Mouse (Mus musculus) adrenal gland, postnatal 14 days (tissue): ENCODE results near the gene Ltbp1. TPM values are rescaled to one million over a fixed set of nuclear protein-coding genes. Genes with fewer than 3 reads are reported as not detected.

Source experiments
- DNase-seq: peaks from one replicate; pipeline ENCODE4 v3.0.0; 2021; ENCODE audit warnings: mixed read lengths
- total RNA-seq: library from RNA; stranded (reverse); gene quantifications from 2 replicates; pipeline ENCODE4 v1.2.3, GENCODE M21; 2021

The Ltbp1 gene
- total RNA-seq, 1 experiment from 2014 or later: 12.7 TPM

DNA sequence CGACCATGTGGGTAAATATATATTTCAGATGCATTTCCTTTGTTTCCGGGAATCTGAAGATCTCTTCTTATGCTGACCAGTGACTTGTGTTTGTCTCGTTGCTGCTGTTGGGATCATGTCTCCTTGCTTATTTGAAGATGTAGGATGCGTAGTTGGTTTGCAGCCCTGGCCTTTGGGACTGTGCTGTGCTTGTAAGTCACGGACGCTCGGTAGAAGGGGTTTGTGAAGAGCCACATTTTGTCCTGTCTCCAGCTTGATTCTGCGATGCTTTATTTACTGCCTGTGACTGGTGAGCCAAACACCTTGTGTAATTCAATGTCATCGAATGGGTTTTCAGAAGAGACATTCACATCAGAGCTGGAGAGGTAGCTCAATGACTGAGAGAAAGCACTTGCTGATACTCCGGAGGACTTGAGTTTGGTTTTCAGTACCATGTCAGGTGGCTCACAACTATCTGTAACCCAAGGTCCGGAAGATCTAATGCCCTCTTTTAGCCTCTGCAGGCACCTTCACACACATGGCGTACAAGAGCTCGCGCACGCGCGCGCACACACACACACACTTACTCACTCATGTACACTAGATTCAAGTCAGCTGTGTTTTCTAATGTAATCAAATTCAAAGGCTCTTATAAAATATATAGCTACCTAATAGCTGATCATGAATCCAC lies 362.3 kb downstream of the Ltbp1 start:
- DNase-seq: no peak

DNA sequence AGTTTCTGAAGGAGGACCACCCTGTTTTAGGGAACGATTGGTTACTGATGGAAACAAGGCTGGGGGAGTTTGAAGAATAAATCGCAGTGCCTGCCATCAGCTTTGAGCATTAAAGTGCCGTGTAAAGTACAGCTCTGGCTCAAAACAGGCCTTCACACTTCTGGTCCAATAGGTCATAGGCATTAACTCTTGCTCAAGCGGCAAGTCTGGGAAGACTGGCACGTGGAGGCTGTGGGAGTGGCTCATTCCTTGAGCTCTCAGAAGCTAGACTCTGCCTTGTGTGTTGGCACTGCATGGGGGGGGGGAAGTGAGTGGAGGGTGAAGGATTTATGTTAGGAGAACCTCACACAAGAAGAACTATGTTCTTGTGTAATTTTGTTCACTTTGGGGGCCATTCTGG lies 363.2 kb downstream of the Ltbp1 start:
- DNase-seq: no peak

DNA sequence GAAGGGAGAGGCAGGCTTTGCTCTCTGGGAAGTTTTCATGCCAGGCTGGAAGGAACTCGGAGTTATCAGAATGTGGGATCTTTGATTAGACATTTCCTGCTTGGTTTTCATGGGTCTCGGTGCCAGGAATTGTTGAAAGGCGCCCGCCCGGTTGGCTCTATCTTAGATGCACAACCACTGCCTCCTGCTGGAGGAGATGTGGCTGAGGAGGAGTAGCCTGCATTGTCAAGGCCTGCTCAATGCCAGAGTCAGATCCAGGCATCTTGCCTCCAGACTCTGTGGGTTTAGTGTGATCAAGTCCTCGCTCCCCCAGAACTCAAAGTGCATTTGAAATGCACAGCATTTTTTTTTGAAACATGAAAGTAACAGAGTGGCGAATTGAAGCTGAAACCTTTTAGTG lies 364.0 kb downstream of the Ltbp1 start:
- peak; percentile 58 for DNase-seq

DNA sequence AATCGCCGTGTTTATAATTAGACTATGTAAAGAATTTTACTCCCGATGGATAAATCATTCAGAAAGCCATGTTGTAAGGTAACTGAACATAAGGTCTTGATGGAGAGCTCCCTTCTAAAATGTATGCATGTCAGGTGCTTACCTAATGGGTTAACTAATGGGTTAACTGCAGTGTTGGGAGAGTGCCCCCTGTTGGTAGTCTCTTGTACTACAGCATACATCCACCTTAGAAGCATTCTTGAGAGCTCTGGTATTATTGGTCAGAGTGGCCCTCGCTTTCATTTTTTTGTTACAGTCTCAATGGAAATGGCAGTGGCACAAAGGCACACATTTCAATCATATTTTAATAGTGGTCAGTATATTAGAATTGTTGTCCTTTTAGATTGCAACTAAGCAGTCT lies 364.8 kb downstream of the Ltbp1 start:
- DNase-seq: no peak

DNA sequence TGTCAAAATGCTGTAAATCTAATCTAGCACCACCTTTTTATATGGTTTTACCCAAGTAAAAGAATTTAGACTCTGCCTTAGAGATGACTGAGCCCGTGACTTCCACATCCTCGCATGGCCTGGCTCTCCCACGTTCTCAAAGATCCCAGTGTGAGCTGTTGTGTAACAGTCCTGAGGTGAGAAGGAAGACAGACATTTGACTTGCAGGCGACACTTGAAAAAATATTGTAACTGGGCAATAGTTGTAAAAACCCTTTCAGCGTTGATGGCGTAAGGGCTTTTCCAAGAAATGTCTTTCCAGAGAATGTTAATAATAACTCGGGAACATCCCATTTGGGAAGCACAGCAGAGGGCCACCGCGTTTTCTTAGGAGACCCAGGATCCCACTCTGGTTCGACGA lies 366.3 kb downstream of the Ltbp1 start:
- no peak for DNase-seq

DNA sequence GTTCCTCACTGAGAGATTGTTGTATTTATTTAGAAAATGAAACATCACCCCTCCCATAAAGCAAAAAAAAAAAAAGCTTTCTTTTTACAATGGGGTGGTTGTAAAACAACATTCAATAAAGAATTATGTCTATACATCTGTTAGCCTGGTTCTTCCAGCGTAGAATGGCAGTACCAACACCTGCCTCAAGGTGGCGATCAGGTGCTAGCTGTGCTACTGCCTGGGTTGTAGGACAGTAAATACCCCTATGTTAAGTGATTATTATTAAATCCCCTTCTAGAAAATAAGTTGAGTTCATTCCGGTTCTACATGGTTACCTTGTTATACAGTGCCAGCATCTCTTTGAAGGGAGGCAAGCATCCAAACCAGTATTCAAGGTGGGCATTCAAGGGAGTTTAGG lies 367.0 kb downstream of the Ltbp1 start:
- DNase-seq: peak; percentile 70

DNA sequence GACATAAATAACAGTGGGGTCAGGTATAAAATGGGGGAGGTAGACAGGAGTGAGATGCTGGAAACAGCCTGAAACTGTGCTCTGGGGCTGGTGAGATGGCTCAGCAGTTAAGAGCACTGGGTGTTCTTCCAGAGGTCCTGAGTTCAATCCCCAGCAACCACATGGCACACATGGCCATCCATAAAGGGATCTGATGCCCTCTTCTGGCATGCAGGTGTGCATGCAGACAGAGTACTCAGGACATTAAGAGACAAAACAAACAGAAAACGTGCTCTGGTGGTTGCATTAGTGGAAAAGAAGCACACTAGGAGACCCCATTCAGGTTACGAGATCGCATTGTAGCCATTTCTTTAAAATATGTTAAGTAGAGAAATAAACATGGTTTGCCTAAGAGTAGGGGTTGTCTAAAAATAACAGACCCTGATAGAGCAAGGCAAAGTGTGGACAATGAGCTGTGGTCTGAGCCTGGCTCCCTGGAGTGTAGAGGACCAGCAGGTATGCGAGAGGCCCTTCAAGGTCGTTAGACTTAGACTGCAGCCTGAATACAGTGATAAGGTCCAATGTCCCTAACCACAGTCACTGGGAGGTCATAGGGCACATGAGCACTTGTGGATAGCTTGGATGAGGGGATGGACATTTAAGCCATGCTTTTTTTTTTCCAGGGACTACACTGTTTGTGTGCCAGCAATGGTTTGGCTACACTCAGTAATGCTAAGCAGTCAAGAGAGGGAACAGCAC lies 369.1 kb downstream of the Ltbp1 start:
- DNase-seq: no peak

DNA sequence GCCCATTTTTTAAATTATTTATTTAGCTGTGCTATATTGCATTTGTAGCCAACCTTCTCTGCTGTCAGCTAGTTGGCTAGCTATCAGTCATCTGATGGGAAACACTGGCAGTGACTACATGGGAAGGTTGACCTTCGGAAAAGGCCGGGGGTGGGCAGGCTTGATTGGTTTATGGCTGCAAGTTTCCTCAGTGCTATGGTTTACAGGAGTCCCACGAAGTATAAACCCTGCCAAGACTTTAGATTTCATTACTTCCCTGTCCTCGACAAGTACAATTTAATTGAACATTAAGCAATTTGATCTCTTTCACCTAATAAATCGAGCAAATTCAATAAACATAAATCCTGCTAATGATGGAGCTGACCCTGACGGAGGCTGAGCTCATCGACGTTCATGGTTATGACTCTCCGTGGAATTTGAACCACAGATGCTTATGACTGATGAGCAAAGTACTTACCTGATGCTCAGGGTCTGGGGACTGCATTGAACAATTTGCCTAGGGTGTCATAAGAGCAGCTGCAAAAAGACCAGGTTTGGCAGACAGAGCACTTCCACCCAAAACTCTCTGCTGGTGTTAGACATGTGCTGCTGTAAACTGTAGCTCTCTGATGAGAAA lies 373.0 kb downstream of the Ltbp1 start:
- DNase-seq: peak; percentile 18

DNA sequence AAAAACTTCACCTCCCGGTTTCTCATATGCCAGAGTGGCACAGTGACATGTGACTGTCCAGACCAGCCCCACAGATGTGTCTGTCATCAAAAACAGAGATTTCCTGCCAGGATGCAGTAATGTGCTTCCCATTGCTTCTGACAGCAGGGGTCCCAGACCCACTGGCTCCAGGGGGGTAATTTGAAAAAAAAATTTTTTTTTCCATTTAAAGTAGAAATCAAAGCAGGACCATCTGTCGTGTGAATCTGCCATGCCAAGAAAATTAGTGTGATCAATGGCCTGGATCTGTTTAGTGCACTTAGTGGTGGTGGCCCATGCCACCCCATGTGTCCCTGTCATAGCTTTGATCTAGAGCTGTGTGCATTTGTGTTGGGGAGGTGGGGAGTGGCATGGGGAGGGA lies 374.8 kb downstream of the Ltbp1 start:
- DNase-seq: no peak

DNA sequence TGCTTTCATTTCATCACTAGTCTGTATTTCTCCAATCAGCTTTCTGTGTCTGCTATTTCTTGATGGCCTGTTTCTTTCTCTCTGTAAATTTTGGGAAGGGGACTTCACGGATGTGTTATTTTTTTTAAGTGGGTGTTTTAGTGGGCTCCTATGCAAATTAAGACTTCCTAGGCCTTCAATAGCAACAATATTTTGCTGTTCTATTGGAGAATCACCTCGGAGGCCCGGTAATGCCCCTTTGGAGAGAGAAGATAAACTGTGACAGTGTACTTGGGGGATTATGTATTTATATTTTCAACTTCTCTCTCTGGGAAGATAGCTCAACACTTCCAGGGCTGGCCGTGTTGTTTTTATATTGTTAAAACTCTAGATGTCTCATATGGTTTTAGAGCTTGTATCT lies 383.0 kb downstream of the Ltbp1 start:
- DNase-seq: no peak

DNA sequence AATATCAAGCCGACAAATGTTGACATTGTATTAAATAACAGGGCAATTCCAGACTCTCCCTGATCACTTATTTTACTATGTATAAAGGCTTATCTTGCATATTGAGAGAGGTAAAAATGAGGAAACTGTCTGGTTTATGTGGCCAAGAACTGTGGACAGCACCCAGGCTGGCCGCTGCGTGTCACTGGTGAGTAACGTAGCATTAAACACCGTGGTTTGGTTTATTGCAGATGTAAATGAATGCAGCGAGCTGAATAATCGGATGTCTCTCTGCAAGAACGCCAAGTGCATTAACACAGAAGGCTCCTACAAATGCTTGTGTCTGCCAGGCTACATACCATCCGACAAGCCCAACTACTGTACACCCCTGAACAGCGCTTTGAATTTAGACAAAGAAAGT lies 384.8 kb downstream of the Ltbp1 start:
- DNase-seq: no peak

DNA sequence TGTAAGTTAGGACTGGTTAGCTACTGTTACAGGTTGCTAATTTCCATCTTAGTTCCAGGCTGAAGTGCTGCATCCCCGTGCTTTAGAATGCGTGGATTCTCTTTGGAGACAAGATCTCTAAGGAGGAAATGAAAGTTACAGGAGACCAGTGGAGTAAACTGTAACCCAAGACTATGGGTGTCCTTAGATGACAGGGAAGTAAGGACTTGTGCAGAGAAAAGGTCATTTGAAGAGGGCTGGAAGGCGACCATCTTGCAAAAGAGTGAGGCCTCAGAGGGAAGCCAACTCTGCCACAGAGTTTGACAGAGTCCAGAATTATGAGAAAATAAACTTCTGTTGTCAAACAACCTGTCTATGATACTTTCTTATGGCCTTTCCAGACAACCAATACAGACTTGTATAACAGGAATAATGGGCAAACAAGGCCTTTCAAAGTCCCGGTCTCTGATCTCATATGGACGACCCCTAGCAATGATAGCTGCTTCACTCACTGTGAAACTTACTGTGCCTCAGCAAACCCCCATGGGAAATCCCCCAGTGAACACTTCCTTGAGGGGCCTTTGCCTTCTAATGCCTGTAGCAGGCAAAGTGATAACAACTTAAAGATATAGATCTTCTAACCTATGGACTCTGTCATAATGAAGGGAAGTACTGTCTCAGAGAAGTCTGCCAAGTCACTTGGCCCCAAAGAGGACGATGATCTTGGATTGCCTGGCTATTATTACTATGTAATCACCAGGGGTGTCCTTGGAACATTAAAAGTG lies 386.2 kb downstream of the Ltbp1 start:
- no peak for DNase-seq

DNA sequence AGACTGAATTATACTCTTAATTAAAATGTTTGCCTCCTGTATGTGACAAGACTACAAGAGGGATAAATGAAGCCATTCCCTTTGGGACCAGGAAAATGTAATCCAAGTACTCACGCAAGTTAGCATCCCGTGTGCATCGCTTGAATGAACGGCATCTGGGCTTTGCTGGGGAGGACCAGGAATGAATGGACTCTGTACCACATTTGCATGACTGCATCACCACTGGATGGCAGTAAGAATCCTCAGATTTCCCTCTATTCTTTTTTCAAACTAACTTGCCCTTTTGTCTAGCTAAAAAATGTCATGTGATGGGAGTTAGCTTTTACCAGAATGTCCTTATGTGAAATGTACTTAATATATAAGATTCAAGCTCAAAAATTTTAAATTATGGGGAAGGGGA lies 401.0 kb downstream of the Ltbp1 start:
- no peak for DNase-seq

DNA sequence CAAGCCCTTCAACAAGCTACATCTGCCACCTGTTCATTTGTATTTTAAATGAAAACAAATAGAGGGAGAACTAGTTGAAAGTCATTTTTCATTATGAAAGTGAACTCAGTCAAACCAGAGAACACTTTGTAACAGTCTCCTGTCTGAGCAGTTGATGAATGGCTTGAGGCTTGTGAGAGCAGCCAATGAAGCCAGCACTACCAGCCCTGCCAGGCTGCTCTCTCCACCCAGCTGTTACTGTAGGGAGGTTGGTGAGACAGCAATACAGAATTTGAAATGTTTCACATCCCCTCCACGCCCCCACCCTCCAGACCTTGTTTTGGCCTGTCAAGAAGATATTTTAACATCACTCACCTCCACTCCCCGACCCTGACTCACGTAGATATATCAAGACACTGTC lies 411.5 kb downstream of the Ltbp1 start:
- DNase-seq: no peak

DNA sequence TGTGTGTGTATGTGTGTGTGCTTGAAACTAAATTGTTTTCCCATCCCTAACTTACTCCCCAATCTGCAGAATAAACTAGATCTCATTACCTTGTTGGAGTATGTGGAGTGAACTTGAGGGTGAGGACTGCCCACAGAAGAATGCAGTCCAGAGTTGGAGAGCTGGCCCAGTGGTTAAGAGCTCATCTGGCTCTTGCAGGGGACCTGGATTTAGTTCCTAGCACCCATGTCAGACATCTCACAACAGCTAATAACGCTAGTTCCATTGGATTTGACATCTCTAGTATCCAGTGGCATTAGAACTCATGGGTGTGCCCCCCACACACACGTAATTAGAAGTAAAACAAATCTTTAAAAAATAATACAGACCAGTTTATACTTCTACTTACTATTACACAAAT lies 428.8 kb downstream of the Ltbp1 start:
- no peak for DNase-seq

DNA sequence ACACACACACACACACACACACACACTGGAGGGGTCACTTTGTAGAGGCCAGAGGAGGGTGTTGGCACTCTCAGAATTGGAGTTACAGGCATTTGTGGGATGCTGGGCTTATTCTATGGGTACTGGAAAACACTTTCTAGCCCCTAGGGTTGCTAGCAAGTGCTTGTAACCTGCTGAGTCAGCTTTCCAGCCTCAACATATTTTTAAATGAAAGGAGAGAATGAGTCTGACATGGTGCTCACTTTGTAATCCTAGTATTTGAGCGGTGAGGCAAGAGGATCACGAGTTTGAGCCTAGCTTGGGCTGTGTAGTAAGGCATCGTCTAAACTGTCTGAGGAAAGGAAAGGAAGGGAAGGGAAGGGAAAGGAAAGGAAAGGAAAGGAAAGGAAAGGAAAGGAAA lies 429.5 kb downstream of the Ltbp1 start:
- no peak for DNase-seq

DNA sequence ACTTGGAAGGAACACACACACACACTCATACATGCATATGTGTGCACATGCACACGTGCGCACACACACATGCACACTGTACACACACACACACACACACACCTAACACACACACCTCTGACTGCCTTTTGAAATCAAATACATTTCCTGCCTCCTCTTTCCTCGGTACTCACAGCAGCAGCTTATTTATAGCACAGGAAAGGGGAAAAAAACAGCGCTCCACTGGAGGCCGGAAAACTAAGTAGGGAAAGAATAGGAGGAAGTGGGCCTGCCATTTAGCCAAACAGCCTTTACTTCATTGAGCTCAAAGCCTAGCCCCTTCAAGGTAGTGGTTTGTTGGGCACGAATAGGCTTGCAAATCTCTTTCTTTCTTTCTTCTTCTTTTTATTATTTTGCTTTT lies 430.2 kb downstream of the Ltbp1 start, which contains the start of gene Rasgrp3:
Gene Rasgrp3 (plus strand): TSS at position 298 of the 400 bp plus-strand sequence.
- peak; percentile 16 for DNase-seq

DNA sequence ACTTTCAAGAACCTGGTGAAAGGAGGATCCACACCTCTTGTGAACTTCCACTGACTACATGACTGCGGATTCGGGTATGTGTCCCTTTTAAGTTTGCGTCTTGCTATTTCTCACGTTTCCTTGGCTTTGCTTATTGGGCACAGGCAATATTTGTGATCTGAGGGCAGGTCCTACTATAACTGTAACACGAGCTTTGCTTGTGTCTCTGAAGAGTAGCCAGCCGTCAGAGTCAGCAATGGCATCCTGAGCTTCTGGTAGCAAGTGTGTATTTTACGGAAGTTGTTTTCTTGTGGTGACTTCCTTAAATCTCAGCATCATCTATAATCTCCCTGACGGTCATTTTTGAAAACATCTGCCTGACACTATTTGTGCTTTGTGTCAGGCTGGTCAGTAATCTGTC lies 430.7 kb downstream of the Ltbp1 start:
- no peak for DNase-seq

DNA sequence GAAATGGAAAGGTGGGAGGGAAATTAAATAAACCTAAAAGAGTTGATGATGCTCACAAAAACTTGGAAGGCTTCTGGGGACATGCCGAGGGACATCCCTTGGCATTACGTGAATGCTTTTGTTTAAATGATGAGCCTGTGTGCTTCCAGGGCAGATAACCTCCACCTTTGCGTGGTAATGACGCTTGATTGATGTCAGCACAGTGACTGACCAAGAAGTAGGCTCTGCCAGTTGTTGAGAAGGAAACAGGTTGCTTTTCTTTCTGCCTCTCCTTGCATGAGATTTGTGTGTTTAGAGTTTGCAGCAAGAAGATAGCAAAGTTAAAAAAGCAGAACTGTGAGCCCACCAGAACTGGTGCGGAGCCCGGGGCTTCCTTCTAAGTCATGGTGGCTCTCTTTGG lies 431.5 kb downstream of the Ltbp1 start:
- no peak for DNase-seq

DNA sequence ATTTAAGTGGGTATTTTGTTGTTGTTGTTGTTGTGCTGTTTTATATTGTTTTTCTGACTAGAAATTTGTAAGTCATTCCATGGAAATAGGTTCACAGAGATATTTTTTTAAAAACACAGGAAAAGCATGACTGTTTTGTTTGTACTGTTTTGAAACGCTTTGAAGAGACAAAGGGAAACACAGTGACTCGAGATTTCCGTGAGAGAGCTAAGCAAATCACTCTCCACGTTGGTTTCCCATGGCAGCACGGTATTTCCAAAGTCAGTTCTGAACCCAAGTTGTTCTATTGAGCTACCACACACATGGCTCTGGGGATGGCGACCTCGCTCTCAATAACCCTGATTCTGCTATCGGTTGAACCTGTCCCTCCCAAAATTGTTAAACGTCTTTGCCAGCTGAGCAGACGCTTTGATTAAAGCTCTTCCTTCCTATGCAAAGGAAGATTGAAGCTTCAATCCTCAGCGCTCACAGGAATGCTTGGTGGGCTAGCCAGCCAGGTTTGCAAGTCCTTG lies 431.9 kb downstream of the Ltbp1 start:
- no peak for DNase-seq

DNA sequence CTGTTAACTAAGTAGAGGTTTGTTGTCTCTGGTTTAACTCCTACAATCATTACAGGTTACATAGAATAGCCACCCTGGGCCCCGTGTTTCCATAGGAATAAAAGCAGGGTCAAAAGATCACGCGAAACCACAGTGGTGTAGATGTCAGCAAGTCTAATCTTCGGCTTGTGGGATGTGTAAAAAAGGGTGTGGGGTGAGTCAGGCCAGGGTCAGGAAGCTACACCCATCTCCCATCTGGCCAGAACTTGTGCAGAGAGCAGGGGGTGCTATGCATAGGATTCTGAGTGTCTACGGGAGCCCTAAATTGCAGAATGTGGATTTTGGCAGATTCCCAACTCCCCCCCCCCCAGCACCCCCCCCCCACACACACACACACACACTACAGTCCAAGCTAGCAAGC lies 432.8 kb downstream of the Ltbp1 start:
- no peak for DNase-seq

DNA sequence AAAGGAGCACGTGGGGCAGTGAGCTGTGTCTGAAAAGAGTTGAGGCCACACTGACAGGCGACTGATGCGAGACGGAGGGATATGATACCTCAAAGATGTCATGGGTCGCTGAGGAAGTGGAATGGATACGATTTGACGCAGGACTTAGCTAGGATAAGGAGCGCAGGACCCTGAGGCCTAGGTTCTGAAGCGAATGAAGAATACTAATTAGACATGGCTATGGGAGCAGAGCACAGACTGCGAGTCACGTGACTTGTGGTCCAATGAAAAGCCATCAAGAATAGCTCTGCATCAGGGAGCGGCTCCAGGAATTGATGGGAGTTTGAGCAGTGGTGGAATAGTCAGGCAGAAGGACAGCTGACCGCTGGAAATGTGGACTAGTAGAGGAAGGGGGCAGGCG lies 433.7 kb downstream of the Ltbp1 start:
- no peak for DNase-seq

DNA sequence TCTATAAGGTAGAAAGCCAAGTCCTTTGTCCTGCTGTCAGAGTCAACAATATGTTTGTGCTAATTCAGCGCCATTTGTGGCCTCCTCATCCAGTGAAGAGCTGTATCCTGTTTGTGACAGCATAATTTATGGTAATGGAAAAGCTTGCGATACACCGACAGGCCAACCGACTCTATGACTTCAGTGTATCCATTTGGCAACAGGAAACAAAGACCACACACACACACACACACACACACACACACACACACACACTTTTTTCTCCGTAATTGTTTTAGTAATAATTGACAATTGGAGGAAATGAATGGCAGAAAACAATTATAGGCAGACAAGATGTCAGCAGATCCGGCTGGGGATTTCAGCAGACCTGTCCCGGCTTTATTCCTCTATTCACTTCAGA lies 435.3 kb downstream of the Ltbp1 start:
- no peak for DNase-seq
